Mouse (Mus musculus): ENCODE results near the gene Irf2. TPM values are rescaled to one million over a fixed set of nuclear protein-coding genes. Genes with fewer than 3 reads are reported as not detected.

Gene Irf2
- polyA plus RNA-seq, 1 experiment from 2014 or later = 9.1 TPM

GRCm38 (mm10) chr8:46770905-46771516, 31.5 kb downstream of the Irf2 start:
- Histone ChIP-seq H3K27ac (0 out of 2 replicates have a peak overlapping the region, but pooled peaks have one; percentile 40), H3K36me3 (peaks cover 14% of the 10 kb centered on the region), H3K27me3 (ENCODE audit: insufficient read depth, poor library complexity, severe bottlenecking) (no peaks in the 10 kb centered on the region), H3K4me3 (no peak overlapping the region), H3K4me1 (replicated peaks) (peaks cover 38% of the 10 kb centered on the region), H3K9me3 (peaks cover 6% of the 10 kb centered on the region; the same call in 1 of the 2 replicates)
- peak; percentile 46 for DNase-seq (ENCODE audit: low spot score)
- 36% methylated on average over 7 of the region's 7 CpGs for WGBS

- Histone ChIP-seq H3K9me3 (peaks cover 6% of the 10 kb centered on the region; the same call in 1 of the 2 replicates), H3K27me3 (ENCODE audit: insufficient read depth, poor library complexity, severe bottlenecking) (no peaks in the 10 kb centered on the region), H3K4me3 (no peak overlapping the region), H3K27ac (no peak overlapping the region), H3K36me3 (peaks cover 14% of the 10 kb centered on the region), H3K4me1 (replicated peaks) (peaks cover 38% of the 10 kb centered on the region)
- no peak for DNase-seq (ENCODE audit: low spot score)
- 89% methylated on average over 6 of the region's 6 CpGs for WGBS
These were observed 33.3 kb downstream of the Irf2 start for GRCm38 (mm10) chr8:46772801-46773200.

- 93% methylated on average over 10 of the region's 10 CpGs for WGBS
- H3K27me3 ChIP-seq (ENCODE audit: insufficient read depth, poor library complexity, severe bottlenecking) = no peaks in the 10 kb centered on the region
- no peak overlapping the region for H3K4me3 ChIP-seq
- H3K27ac ChIP-seq = no peak overlapping the region
- DNase-seq (ENCODE audit: low spot score) = no peak
- peaks cover 23% of the 10 kb centered on the region for H3K36me3 ChIP-seq
- H3K9me3 ChIP-seq = peaks cover 6% of the 10 kb centered on the region; the same call in 1 of the 2 replicates
- H3K4me1 ChIP-seq (replicated peaks) = no peaks in the 10 kb centered on the region
These were observed 38.4 kb downstream of the Irf2 start for GRCm38 (mm10) chr8:46777760-46778460.

GRCm38 (mm10) chr8:46781067-46781657, 41.6 kb downstream of the Irf2 start:
- no peak for DNase-seq (ENCODE audit: low spot score)
- Histone ChIP-seq H3K4me3 (no peak overlapping the region), H3K9me3 (no peaks in the 10 kb centered on the region), H3K36me3 (peaks cover 9% of the 10 kb centered on the region), H3K27ac (no peak overlapping the region), H3K4me1 (replicated peaks) (0 out of 2 replicates have a peak, but pooled peaks cover 2% of the 10 kb centered on the region), H3K27me3 (ENCODE audit: insufficient read depth, poor library complexity, severe bottlenecking) (no peaks in the 10 kb centered on the region)
- WGBS = 94% methylated on average over 6 of the region's 6 CpGs

GRCm38 (mm10) chr8:46782254-46782653, 42.7 kb downstream of the Irf2 start:
- WGBS = 94% methylated on average over 5 of the region's 5 CpGs
- Histone ChIP-seq H3K4me1 (replicated peaks) (0 out of 2 replicates have a peak, but pooled peaks cover 2% of the 10 kb centered on the region), H3K27ac (no peak overlapping the region), H3K9me3 (no peaks in the 10 kb centered on the region), H3K36me3 (peaks cover 9% of the 10 kb centered on the region), H3K4me3 (no peak overlapping the region), H3K27me3 (ENCODE audit: insufficient read depth, poor library complexity, severe bottlenecking) (no peaks in the 10 kb centered on the region)
- DNase-seq (ENCODE audit: low spot score) = no peak

GRCm38 (mm10) chr8:46785070-46785469, 45.5 kb downstream of the Irf2 start:
- no peak overlapping the region for H3K27ac ChIP-seq
- 0 out of 2 replicates have a peak, but pooled peaks cover 2% of the 10 kb centered on the region for H3K4me1 ChIP-seq (replicated peaks)
- no peak for DNase-seq (ENCODE audit: low spot score)
- WGBS = 64% methylated on average over 2 of the region's 2 CpGs
- no peaks in the 10 kb centered on the region for H3K27me3 ChIP-seq (ENCODE audit: insufficient read depth, poor library complexity, severe bottlenecking)
- peaks cover 7% of the 10 kb centered on the region for H3K36me3 ChIP-seq
- no peak overlapping the region for H3K4me3 ChIP-seq
- H3K9me3 ChIP-seq = 0 out of 2 replicates have a peak, but pooled peaks cover 4% of the 10 kb centered on the region

- Histone ChIP-seq H3K4me3 (no peak overlapping the region), H3K4me1 (replicated peaks) (0 out of 2 replicates have a peak, but pooled peaks cover 2% of the 10 kb centered on the region), H3K9me3 (0 out of 2 replicates have a peak, but pooled peaks cover 4% of the 10 kb centered on the region), H3K36me3 (peaks cover 4% of the 10 kb centered on the region; the same call in 1 of the 2 replicates), H3K27ac (no peak overlapping the region), H3K27me3 (ENCODE audit: insufficient read depth, poor library complexity, severe bottlenecking) (no peaks in the 10 kb centered on the region)
- DNase-seq (ENCODE audit: low spot score) = no peak
- WGBS = 93% methylated on average over 6 of the region's 6 CpGs
These were observed 46.4 kb downstream of the Irf2 start for GRCm38 (mm10) chr8:46785926-46786325.

GRCm38 (mm10) chr8:46789091-46789881, 49.8 kb downstream of the Irf2 start:
- H3K36me3 ChIP-seq = peaks cover 4% of the 10 kb centered on the region
- 90% methylated on average over 5 of the region's 5 CpGs for WGBS
- H3K27ac ChIP-seq = no peak overlapping the region
- H3K4me3 ChIP-seq = no peak overlapping the region
- H3K27me3 ChIP-seq (ENCODE audit: insufficient read depth, poor library complexity, severe bottlenecking) = no peaks in the 10 kb centered on the region
- no peak for DNase-seq (ENCODE audit: low spot score)
- 0 out of 2 replicates have a peak, but pooled peaks cover 2% of the 10 kb centered on the region for H3K4me1 ChIP-seq (replicated peaks)
- H3K9me3 ChIP-seq = 0 out of 2 replicates have a peak, but pooled peaks cover 4% of the 10 kb centered on the region

GRCm38 (mm10) chr8:46791664-46792371, 52.3 kb downstream of the Irf2 start:
- Histone ChIP-seq H3K4me3 (no peak overlapping the region), H3K27me3 (ENCODE audit: insufficient read depth, poor library complexity, severe bottlenecking) (no peaks in the 10 kb centered on the region), H3K4me1 (replicated peaks) (no peaks in the 10 kb centered on the region), H3K36me3 (peaks cover 20% of the 10 kb centered on the region), H3K9me3 (0 out of 2 replicates have a peak, but pooled peaks cover 4% of the 10 kb centered on the region), H3K27ac (no peak overlapping the region)
- no peak for DNase-seq (ENCODE audit: low spot score)
- 84% methylated on average over 5 of the region's 5 CpGs for WGBS

GRCm38 (mm10) chr8:46792653-46793052, 53.1 kb downstream of the Irf2 start:
- Histone ChIP-seq H3K4me3 (no peak overlapping the region), H3K27me3 (ENCODE audit: insufficient read depth, poor library complexity, severe bottlenecking) (no peaks in the 10 kb centered on the region), H3K27ac (no peak overlapping the region), H3K36me3 (peaks cover 28% of the 10 kb centered on the region), H3K4me1 (replicated peaks) (no peaks in the 10 kb centered on the region), H3K9me3 (0 out of 2 replicates have a peak, but pooled peaks cover 4% of the 10 kb centered on the region)
- WGBS = 77% methylated on average over 2 of the region's 2 CpGs
- DNase-seq (ENCODE audit: low spot score) = no peak

- WGBS = 95% methylated on average over 14 of the region's 14 CpGs
- H3K4me1 ChIP-seq (replicated peaks) = no peaks in the 10 kb centered on the region
- H3K27me3 ChIP-seq (ENCODE audit: insufficient read depth, poor library complexity, severe bottlenecking) = no peaks in the 10 kb centered on the region
- H3K9me3 ChIP-seq = 0 out of 2 replicates have a peak, but pooled peaks cover 4% of the 10 kb centered on the region
- H3K27ac ChIP-seq = no peak overlapping the region
- no peak overlapping the region for H3K4me3 ChIP-seq
- no peak for DNase-seq (ENCODE audit: low spot score)
- peaks cover 34% of the 10 kb centered on the region for H3K36me3 ChIP-seq
These were observed 53.7 kb downstream of the Irf2 start for GRCm38 (mm10) chr8:46793248-46793647.

GRCm38 (mm10) chr8:46794317-46794716, 54.8 kb downstream of the Irf2 start:
- Histone ChIP-seq H3K9me3 (no peaks in the 10 kb centered on the region), H3K4me1 (replicated peaks) (no peaks in the 10 kb centered on the region), H3K27me3 (ENCODE audit: insufficient read depth, poor library complexity, severe bottlenecking) (no peaks in the 10 kb centered on the region), H3K4me3 (no peak overlapping the region), H3K27ac (no peak overlapping the region), H3K36me3 (peaks cover 38% of the 10 kb centered on the region)
- DNase-seq (ENCODE audit: low spot score) = no peak
- WGBS = 92% methylated on average over 5 of the region's 5 CpGs
